Mouse (Mus musculus) lung, adult 2 months (tissue): ENCODE measurements at regions not wholly inside any gene's neighbourhood (a gene's known extent, or its start where the extent isn't known, plus 50 kb on each side); places are given as distances from the start of the nearest gene placed in this dataset.

Source experiments
- CTCF ChIP-seq: fragments of 200-500 bp; IDR thresholded peaks from 2 replicates; pipeline ENCODE4 v1.5.1; 2011; ENCODE audit warnings: mild to moderate bottlenecking, low read length, control low read depth; ENCODE audit not compliant: insufficient read depth
- POLR2A ChIP-seq: fragments of 200-500 bp; IDR thresholded peaks from 2 replicates; pipeline ENCODE4 v1.6.1; 2011; ENCODE audit warnings: low read depth, mild to moderate bottlenecking, control low read depth, low read length, borderline replicate concordance; ENCODE audit errors: extremely low read depth

GRCm38 (mm10) chr15:50498716-50499115 lies 3386.0 kb upstream of the Gm7489 start:
- TF ChIP-seq POLR2A (no peak), CTCF (no peak)
